Mouse (Mus musculus): ENCODE results near the gene Nme9. TPM values are rescaled to one million over a fixed set of nuclear protein-coding genes. Genes with fewer than 3 reads are reported as not detected.

The Nme9 gene
- polyA plus RNA-seq, 1 experiment = 0.56 TPM

- no peak overlapping the region for H3K4me3 ChIP-seq (ENCODE audit: insufficient read depth, low read length)
- H3K4me1 ChIP-seq (ENCODE audit: control insufficient read depth, insufficient read depth, low read length) = no peaks in the 10 kb centered on the region
- TF ChIP-seq POLR2A (IDR thresholded peaks at IDR 0.05; ENCODE audit: extremely low read depth, insufficient read depth, low read length) (no peak), CTCF (IDR thresholded peaks at IDR 0.05; ENCODE audit: extremely low read depth, insufficient read depth, low read length) (0 out of 2 replicates have a peak, but pooled peaks have one; percentile 18)
- no peak overlapping the region for H3K27ac ChIP-seq (ENCODE audit: insufficient read depth, low read length)
These were observed 18.5 kb downstream of the Nme9 start for GRCm38 (mm10) chr9:99469681-99470273.

- H3K4me1 ChIP-seq (ENCODE audit: control insufficient read depth, insufficient read depth, low read length) = no peaks in the 10 kb centered on the region
- no peak overlapping the region for H3K27ac ChIP-seq (ENCODE audit: insufficient read depth, low read length)
- no peak overlapping the region for H3K4me3 ChIP-seq (ENCODE audit: insufficient read depth, low read length)
- TF ChIP-seq POLR2A (IDR thresholded peaks at IDR 0.05; ENCODE audit: extremely low read depth, insufficient read depth, low read length) (no peak), CTCF (IDR thresholded peaks at IDR 0.05; ENCODE audit: extremely low read depth, insufficient read depth, low read length) (no peak)
These were observed 19.2 kb downstream of the Nme9 start for GRCm38 (mm10) chr9:99470347-99471092.

- Histone ChIP-seq H3K4me1 (ENCODE audit: control insufficient read depth, insufficient read depth, low read length) (no peaks in the 10 kb centered on the region), H3K27ac (ENCODE audit: insufficient read depth, low read length) (no peak overlapping the region), H3K4me3 (ENCODE audit: insufficient read depth, low read length) (no peak overlapping the region)
- TF ChIP-seq CTCF (IDR thresholded peaks at IDR 0.05; ENCODE audit: extremely low read depth, insufficient read depth, low read length) (no peak), POLR2A (IDR thresholded peaks at IDR 0.05; ENCODE audit: extremely low read depth, insufficient read depth, low read length) (no peak)
These were observed 20.1 kb downstream of the Nme9 start for GRCm38 (mm10) chr9:99471334-99471733.

GRCm38 (mm10) chr9:99479181-99479711, 28.0 kb downstream of the Nme9 start:
- Histone ChIP-seq H3K27ac (ENCODE audit: insufficient read depth, low read length) (peak overlapping the region; percentile 22; the same call in 1 of the 2 replicates), H3K4me1 (ENCODE audit: control insufficient read depth, insufficient read depth, low read length) (peaks cover 7% of the 10 kb centered on the region; the same call in 1 of the 2 replicates), H3K4me3 (ENCODE audit: insufficient read depth, low read length) (no peak overlapping the region)
- no peak for TF ChIP-seq POLR2A (IDR thresholded peaks at IDR 0.05; ENCODE audit: extremely low read depth, insufficient read depth, low read length)
- TF ChIP-seq CTCF (IDR thresholded peaks at IDR 0.05; ENCODE audit: extremely low read depth, insufficient read depth, low read length) = no peak

- H3K4me3 ChIP-seq (ENCODE audit: insufficient read depth, low read length) = no peak overlapping the region
- TF ChIP-seq CTCF (IDR thresholded peaks at IDR 0.05; ENCODE audit: extremely low read depth, insufficient read depth, low read length) (no peak), POLR2A (IDR thresholded peaks at IDR 0.05; ENCODE audit: extremely low read depth, insufficient read depth, low read length) (no peak)
- peaks cover 7% of the 10 kb centered on the region; the same call in 1 of the 2 replicates for H3K4me1 ChIP-seq (ENCODE audit: control insufficient read depth, insufficient read depth, low read length)
- H3K27ac ChIP-seq (ENCODE audit: insufficient read depth, low read length) = no peak overlapping the region
These were observed 29.5 kb downstream of the Nme9 start for GRCm38 (mm10) chr9:99480764-99481163.

- peaks cover 7% of the 10 kb centered on the region; the same call in 1 of the 2 replicates for H3K4me1 ChIP-seq (ENCODE audit: control insufficient read depth, insufficient read depth, low read length)
- TF ChIP-seq CTCF (IDR thresholded peaks at IDR 0.05; ENCODE audit: extremely low read depth, insufficient read depth, low read length) = no peak
- no peak for TF ChIP-seq POLR2A (IDR thresholded peaks at IDR 0.05; ENCODE audit: extremely low read depth, insufficient read depth, low read length)
- no peak overlapping the region for H3K4me3 ChIP-seq (ENCODE audit: insufficient read depth, low read length)
- no peak overlapping the region for H3K27ac ChIP-seq (ENCODE audit: insufficient read depth, low read length)
These were observed 31.9 kb downstream of the Nme9 start for GRCm38 (mm10) chr9:99483191-99483590.

- Histone ChIP-seq H3K4me3 (ENCODE audit: insufficient read depth, low read length) (no peak overlapping the region), H3K4me1 (ENCODE audit: control insufficient read depth, insufficient read depth, low read length) (peaks cover 2% of the 10 kb centered on the region; the same call in 1 of the 2 replicates), H3K27ac (ENCODE audit: insufficient read depth, low read length) (no peak overlapping the region)
- TF ChIP-seq CTCF (IDR thresholded peaks at IDR 0.05; ENCODE audit: extremely low read depth, insufficient read depth, low read length) = no peak
- TF ChIP-seq POLR2A (IDR thresholded peaks at IDR 0.05; ENCODE audit: extremely low read depth, insufficient read depth, low read length) = no peak
These were observed 33.4 kb downstream of the Nme9 start for GRCm38 (mm10) chr9:99484632-99485031.

- Histone ChIP-seq H3K4me3 (ENCODE audit: insufficient read depth, low read length) (no peak overlapping the region), H3K4me1 (ENCODE audit: control insufficient read depth, insufficient read depth, low read length) (peaks cover 2% of the 10 kb centered on the region; the same call in 1 of the 2 replicates), H3K27ac (ENCODE audit: insufficient read depth, low read length) (no peak overlapping the region)
- TF ChIP-seq POLR2A (IDR thresholded peaks at IDR 0.05; ENCODE audit: extremely low read depth, insufficient read depth, low read length) (no peak), CTCF (IDR thresholded peaks at IDR 0.05; ENCODE audit: extremely low read depth, insufficient read depth, low read length) (no peak)
These were observed 33.9 kb downstream of the Nme9 start for GRCm38 (mm10) chr9:99485144-99485543.

GRCm38 (mm10) chr9:99487126-99487695, 35.9 kb downstream of the Nme9 start:
- no peak for TF ChIP-seq CTCF (IDR thresholded peaks at IDR 0.05; ENCODE audit: extremely low read depth, insufficient read depth, low read length)
- TF ChIP-seq POLR2A (IDR thresholded peaks at IDR 0.05; ENCODE audit: extremely low read depth, insufficient read depth, low read length) = no peak
- H3K27ac ChIP-seq (ENCODE audit: insufficient read depth, low read length) = no peak overlapping the region
- no peak overlapping the region for H3K4me3 ChIP-seq (ENCODE audit: insufficient read depth, low read length)
- H3K4me1 ChIP-seq (ENCODE audit: control insufficient read depth, insufficient read depth, low read length) = peaks cover 2% of the 10 kb centered on the region; the same call in 1 of the 2 replicates
